Mouse (Mus musculus): ENCODE data around the gene Krba1. TPM values are rescaled to one million over a fixed set of nuclear protein-coding genes. Genes with fewer than 3 reads are reported as not detected.

The Krba1 gene
- polyA plus RNA-seq, 1 experiment from 2014 or later: 16.8 TPM

GRCm38 (mm10) chr6:48404071-48404470, 8.7 kb downstream of the Krba1 start:
- H3K4me1 ChIP-seq (ENCODE audit: control insufficient read depth, insufficient read depth, low read length): no peaks in the 10 kb centered on the region
- peaks cover 5% of the 10 kb centered on the region; the same call in 1 of the 2 replicates for H3K36me3 ChIP-seq (ENCODE audit: control insufficient read depth, insufficient read depth, low read length)
- H3K9me3 ChIP-seq (replicated peaks; ENCODE audit: control insufficient read depth, low read length): no peaks in the 10 kb centered on the region
- H3K9ac ChIP-seq (ENCODE audit: low read length): no peak overlapping the region
- ATAC-seq (ENCODE audit: insufficient read depth, low FRiP score): no peak
- no peak overlapping the region for H3K4me3 ChIP-seq (replicated peaks; ENCODE audit: low read length)
- no peak overlapping the region for H3K27ac ChIP-seq (ENCODE audit: low read length)
- 91% methylated on average over 5 of the region's 5 CpGs for WGBS
- no peak overlapping the region for H3K4me2 ChIP-seq (ENCODE audit: low read depth, low read length)
- no peaks in the 10 kb centered on the region for H3K27me3 ChIP-seq (ENCODE audit: control insufficient read depth, insufficient read depth, low read length)

DNA sequence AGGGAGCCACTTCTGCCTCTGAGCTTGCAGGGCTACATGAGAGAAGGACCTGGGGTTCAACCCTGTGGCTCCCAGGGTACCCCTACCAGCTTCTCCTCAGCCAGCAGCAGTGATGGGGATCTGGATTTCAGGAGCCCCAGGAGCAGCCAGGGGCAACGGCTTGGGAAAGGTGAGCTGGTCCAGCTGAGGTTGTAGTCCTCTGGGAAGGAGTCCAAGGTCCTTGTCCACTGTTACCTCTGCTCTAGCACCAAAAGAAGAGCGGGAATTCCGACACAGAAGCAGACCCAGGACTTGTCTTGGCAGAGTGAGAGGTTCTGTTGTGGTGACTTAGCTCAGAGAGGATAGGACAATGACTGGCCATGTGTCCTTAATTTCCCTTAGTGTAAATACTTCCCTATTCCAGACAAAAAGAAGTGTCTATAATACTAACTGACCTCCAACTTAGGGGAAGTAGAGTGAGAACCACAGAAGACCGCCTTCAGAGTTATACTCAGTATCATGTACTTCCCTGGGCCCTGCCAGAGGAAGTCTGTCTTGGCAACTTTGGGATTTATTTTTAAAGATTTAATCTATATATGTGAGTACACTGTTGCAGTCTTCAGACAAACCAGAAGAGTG, 14.4 kb downstream of the Krba1 start:
- Histone ChIP-seq H3K27me3 (ENCODE audit: control insufficient read depth, insufficient read depth, low read length) (no peaks in the 10 kb centered on the region), H3K27ac (ENCODE audit: low read length) (no peak overlapping the region), H3K9me3 (replicated peaks; ENCODE audit: control insufficient read depth, low read length) (no peaks in the 10 kb centered on the region), H3K4me2 (ENCODE audit: low read depth, low read length) (no peak overlapping the region), H3K4me1 (ENCODE audit: control insufficient read depth, insufficient read depth, low read length) (peaks cover 4% of the 10 kb centered on the region; the same call in 1 of the 2 replicates), H3K36me3 (ENCODE audit: control insufficient read depth, insufficient read depth, low read length) (peaks cover 21% of the 10 kb centered on the region; the same call in 1 of the 2 replicates), H3K9ac (ENCODE audit: low read length) (no peak overlapping the region), H3K4me3 (replicated peaks; ENCODE audit: low read length) (no peak overlapping the region)
- no peak for ATAC-seq (ENCODE audit: insufficient read depth, low FRiP score)
- WGBS: 89% methylated on average over 4 of the region's 4 CpGs

DNA sequence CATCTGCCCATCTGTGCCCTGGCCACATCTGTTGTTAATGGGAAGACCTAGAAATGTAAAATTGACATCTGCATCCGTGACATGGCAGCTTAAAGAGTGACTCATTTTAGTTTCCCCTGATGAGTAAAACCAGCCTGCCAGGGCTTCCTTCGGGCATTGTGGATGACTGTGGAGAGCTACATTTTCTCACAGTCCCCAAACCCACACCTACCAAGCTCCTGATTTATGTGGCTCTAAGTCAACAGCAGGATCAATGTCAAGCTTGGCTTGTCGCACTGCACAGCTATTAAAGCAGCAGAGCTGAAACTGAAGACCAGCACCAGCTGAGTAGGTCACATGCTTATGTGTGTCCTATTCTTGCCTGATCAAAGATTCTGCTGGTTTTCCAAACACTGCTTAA, 15.2 kb downstream of the Krba1 start:
- ATAC-seq (ENCODE audit: insufficient read depth, low FRiP score): no peak
- Histone ChIP-seq H3K27ac (ENCODE audit: low read length) (peak overlapping the region; percentile 53; the same call in 1 of the 2 replicates), H3K4me2 (ENCODE audit: low read depth, low read length) (no peak overlapping the region), H3K36me3 (ENCODE audit: control insufficient read depth, insufficient read depth, low read length) (peaks cover 23% of the 10 kb centered on the region; the same call in 1 of the 2 replicates), H3K4me3 (replicated peaks; ENCODE audit: low read length) (no peak overlapping the region), H3K9me3 (replicated peaks; ENCODE audit: control insufficient read depth, low read length) (no peaks in the 10 kb centered on the region), H3K27me3 (ENCODE audit: control insufficient read depth, insufficient read depth, low read length) (no peaks in the 10 kb centered on the region), H3K9ac (ENCODE audit: low read length) (no peak overlapping the region), H3K4me1 (ENCODE audit: control insufficient read depth, insufficient read depth, low read length) (peaks cover 4% of the 10 kb centered on the region; the same call in 1 of the 2 replicates)
- 67% methylated on average over 3 of the region's 3 CpGs for WGBS

DNA sequence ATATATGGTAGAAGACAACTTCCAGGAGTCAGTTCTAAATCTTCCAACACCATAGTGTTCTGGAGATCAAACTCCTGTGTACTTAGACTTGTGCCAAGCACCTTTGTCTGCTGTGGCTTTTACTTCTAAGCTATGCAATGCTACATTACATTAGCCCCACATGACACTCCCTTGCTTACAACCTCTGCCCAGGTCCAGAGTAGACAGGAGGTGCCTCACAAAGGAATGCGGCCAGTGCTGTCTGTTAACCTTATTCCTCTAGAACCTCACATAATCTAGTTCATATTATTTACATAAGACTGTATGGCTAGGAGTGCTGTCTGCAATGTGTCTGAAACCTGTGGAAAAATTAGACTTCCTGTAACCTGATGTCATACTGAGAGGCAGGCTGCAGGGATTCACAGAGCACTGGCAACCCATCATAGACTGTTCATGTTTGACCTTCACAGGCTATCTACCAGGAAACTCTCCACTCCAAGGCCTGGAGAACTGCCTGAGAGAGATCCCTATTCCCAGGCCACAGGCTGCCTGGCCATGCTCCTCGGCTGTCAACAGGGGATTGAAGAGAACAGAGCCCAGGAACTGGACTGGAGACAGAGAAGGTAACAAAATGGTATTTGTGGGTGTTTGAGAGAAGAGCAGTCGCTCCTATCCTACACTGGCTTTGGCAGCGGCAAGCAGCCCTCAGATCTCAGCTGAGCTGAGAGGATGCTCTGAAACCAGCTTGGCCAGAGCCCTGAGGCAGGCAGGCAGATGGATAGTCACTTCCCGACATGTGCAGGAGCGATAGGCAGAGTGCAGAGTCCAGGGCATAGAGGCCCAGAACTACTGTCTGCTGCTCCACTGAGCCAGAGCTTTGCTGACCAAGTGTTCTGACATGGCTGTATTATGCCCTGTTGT, 16.1 kb downstream of the Krba1 start:
- Histone ChIP-seq H3K9ac (ENCODE audit: low read length) (no peak overlapping the region), H3K36me3 (ENCODE audit: control insufficient read depth, insufficient read depth, low read length) (peaks cover 28% of the 10 kb centered on the region; the same call in 1 of the 2 replicates), H3K9me3 (replicated peaks; ENCODE audit: control insufficient read depth, low read length) (no peaks in the 10 kb centered on the region), H3K27me3 (ENCODE audit: control insufficient read depth, insufficient read depth, low read length) (no peaks in the 10 kb centered on the region), H3K4me3 (replicated peaks; ENCODE audit: low read length) (no peak overlapping the region), H3K27ac (ENCODE audit: low read length) (peak overlapping the region; percentile 53; the same call in 1 of the 2 replicates), H3K4me2 (ENCODE audit: low read depth, low read length) (no peak overlapping the region), H3K4me1 (ENCODE audit: control insufficient read depth, insufficient read depth, low read length) (peaks cover 4% of the 10 kb centered on the region; the same call in 1 of the 2 replicates)
- 88% methylated on average over 6 of the region's 6 CpGs for WGBS
- peak; percentile 63; the same call in 1 of the 2 replicates for ATAC-seq (ENCODE audit: insufficient read depth, low FRiP score)

DNA sequence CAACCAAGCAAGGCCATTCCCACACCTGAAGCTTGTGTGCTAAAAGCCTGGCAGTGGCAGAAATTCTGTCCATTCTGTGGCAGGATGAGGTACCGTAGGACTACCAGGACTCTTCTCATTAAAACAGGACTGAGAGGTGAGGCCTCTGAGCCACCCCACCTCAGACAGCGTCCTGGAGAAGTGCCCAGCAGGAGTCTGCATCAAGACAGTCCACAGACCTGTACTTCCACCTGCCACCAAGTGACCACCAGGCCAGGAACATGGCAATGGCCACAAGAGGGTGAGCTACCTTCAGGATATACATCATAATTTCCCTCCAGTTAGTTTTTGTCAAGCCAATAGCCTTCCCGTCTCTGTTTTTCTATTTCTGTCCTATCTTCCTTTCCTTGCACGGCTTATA, 16.8 kb downstream of the Krba1 start:
- 84% methylated on average over 4 of the region's 4 CpGs for WGBS
- peaks cover 28% of the 10 kb centered on the region; the same call in 1 of the 2 replicates for H3K36me3 ChIP-seq (ENCODE audit: control insufficient read depth, insufficient read depth, low read length)

DNA sequence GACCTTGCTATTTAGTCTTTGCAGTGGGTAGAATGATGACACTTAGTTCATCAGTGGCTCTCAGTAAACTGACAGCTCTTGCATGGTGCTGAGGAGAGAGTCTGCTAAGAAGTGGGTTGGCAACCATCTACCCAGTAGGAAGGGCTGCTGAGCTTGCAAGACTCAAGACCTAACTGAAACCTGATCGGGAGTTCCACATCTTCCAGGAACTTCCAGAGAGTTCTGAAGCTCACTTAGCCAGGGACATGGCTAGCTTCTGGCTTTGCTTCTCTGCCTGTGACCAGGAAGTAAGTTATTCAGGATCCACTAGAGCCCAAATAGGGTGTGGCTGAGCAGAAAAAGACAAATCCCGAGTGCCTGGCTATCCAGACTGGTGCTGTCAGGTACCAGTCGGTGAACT, 17.3 kb downstream of the Krba1 start:
- Histone ChIP-seq H3K4me2 (ENCODE audit: low read depth, low read length) (no peak overlapping the region), H3K27me3 (ENCODE audit: control insufficient read depth, insufficient read depth, low read length) (no peaks in the 10 kb centered on the region), H3K27ac (ENCODE audit: low read length) (no peak overlapping the region), H3K36me3 (ENCODE audit: control insufficient read depth, insufficient read depth, low read length) (peaks cover 28% of the 10 kb centered on the region; the same call in 1 of the 2 replicates), H3K4me3 (replicated peaks; ENCODE audit: low read length) (no peak overlapping the region), H3K9me3 (replicated peaks; ENCODE audit: control insufficient read depth, low read length) (no peaks in the 10 kb centered on the region), H3K4me1 (ENCODE audit: control insufficient read depth, insufficient read depth, low read length) (peaks cover 4% of the 10 kb centered on the region; the same call in 1 of the 2 replicates), H3K9ac (ENCODE audit: low read length) (no peak overlapping the region; the same call in 1 of the 2 replicates)
- 73% methylated on average over 3 of the region's 3 CpGs for WGBS
- no peak for ATAC-seq (ENCODE audit: insufficient read depth, low FRiP score)

More for the DNA sequence above, 16.8 kb downstream of the Krba1 start:
- Histone ChIP-seq H3K9ac (ENCODE audit: low read length) (no peak overlapping the region; the same call in 1 of the 2 replicates), H3K4me3 (replicated peaks; ENCODE audit: low read length) (no peak overlapping the region), H3K27ac (ENCODE audit: low read length) (peak overlapping the region; percentile 9; the same call in 1 of the 2 replicates), H3K4me2 (ENCODE audit: low read depth, low read length) (no peak overlapping the region), H3K9me3 (replicated peaks; ENCODE audit: control insufficient read depth, low read length) (no peaks in the 10 kb centered on the region), H3K4me1 (ENCODE audit: control insufficient read depth, insufficient read depth, low read length) (peaks cover 4% of the 10 kb centered on the region; the same call in 1 of the 2 replicates), H3K27me3 (ENCODE audit: control insufficient read depth, insufficient read depth, low read length) (no peaks in the 10 kb centered on the region)
- ATAC-seq (ENCODE audit: insufficient read depth, low FRiP score): no peak

- Histone ChIP-seq H3K36me3 (ENCODE audit: control insufficient read depth, insufficient read depth, low read length) (peaks cover 28% of the 10 kb centered on the region; the same call in 1 of the 2 replicates), H3K9ac (ENCODE audit: low read length) (no peak overlapping the region), H3K9me3 (replicated peaks; ENCODE audit: control insufficient read depth, low read length) (no peaks in the 10 kb centered on the region), H3K27ac (ENCODE audit: low read length) (no peak overlapping the region), H3K4me1 (ENCODE audit: control insufficient read depth, insufficient read depth, low read length) (peaks cover 4% of the 10 kb centered on the region; the same call in 1 of the 2 replicates), H3K4me3 (replicated peaks; ENCODE audit: low read length) (no peak overlapping the region), H3K27me3 (ENCODE audit: control insufficient read depth, insufficient read depth, low read length) (no peaks in the 10 kb centered on the region), H3K4me2 (ENCODE audit: low read depth, low read length) (no peak overlapping the region)
- 75% methylated on average over 10 of the region's 10 CpGs for WGBS
- no peak for ATAC-seq (ENCODE audit: insufficient read depth, low FRiP score)
These were observed 17.7 kb downstream of the Krba1 start for GRCm38 (mm10) chr6:48413081-48413480.

DNA sequence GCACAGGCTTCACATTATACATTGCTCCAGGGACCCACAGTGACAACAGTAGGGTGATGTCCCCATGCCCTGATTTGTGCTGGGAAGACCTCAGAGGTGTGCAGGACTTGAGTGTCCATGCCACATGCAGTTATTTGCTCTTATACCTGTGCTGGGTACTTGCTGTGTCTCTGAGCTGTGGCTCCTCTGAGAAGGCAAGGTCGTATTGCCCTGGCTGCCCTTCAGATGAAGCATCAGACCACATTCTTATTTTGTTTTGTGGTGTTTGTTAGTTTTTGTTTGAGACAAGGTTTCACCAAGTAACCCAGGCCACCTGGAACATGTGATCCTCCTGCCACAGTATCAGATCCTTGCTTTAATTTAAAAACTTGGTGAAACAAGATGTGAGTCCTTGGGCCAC, 19.5 kb downstream of the Krba1 start:
- no peak overlapping the region for H3K4me3 ChIP-seq (replicated peaks; ENCODE audit: low read length)
- peaks cover 24% of the 10 kb centered on the region; the same call in 1 of the 2 replicates for H3K36me3 ChIP-seq (ENCODE audit: control insufficient read depth, insufficient read depth, low read length)
- no peaks in the 10 kb centered on the region for H3K9me3 ChIP-seq (replicated peaks; ENCODE audit: control insufficient read depth, low read length)
- H3K27me3 ChIP-seq (ENCODE audit: control insufficient read depth, insufficient read depth, low read length): no peaks in the 10 kb centered on the region
- no peak overlapping the region for H3K4me2 ChIP-seq (ENCODE audit: low read depth, low read length)
- ATAC-seq (ENCODE audit: insufficient read depth, low FRiP score): no peak
- H3K27ac ChIP-seq (ENCODE audit: low read length): no peak overlapping the region
- H3K9ac ChIP-seq (ENCODE audit: low read length): no peak overlapping the region
- peaks cover 4% of the 10 kb centered on the region; the same call in 1 of the 2 replicates for H3K4me1 ChIP-seq (ENCODE audit: control insufficient read depth, insufficient read depth, low read length)
- WGBS: 87% methylated on average over 1 of the region's 1 CpGs
